Mouse (Mus musculus): ENCODE measurements around the gene Rlbp1. TPM values are rescaled to one million over a fixed set of nuclear protein-coding genes. Genes with fewer than 3 reads are reported as not detected.

The Rlbp1 gene
- total RNA-seq, 2 experiments from 2014 or later, result 16.8 to 19.0 TPM

DNA sequence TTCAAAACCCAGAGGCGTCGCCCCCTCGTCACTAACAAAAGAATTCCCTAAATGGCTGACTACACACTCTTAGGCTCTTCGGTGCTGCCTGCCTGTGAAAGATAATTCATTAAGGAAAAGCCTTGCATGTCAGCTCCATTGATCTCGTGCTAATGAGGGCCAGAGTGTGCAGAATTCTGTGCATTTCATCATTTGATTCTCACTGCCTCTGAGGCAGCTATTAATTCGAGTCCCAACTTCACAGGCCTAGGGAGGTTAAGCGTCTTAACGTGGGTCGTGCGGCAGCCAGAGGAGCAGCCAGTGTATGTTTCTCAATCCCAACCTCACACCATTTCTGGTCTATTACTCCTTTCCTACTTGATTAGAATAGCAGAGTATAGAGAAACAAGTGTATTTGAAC lies 55.7 kb downstream of the Rlbp1 start:
- DNase-seq (ENCODE audit: low spot score in 2 of 2), result no peak

DNA sequence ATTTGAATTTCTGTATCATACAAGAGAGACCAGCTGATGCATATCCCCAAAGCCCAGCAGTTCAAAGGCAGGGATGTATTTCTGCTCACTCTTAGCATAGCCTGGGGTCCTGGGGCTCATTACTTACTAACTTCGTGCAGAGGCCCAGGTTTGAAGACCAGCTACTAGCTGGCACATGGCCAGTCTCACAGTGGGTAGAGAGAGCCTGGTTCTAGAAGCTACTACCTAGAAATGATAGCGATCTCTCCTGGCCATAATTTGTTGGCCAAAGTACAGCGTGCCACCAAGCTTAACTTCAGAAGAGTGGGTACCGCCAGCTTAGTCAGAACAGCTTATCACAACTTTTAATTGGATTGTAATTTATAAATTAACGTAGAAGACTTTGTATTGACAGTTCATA lies 58.1 kb downstream of the Rlbp1 start:
- DNase-seq (ENCODE audit: low spot score in 2 of 2), result no peak

Other genes starting within 250 kb of the Rlbp1 start
- gene Mfge8, start 238.0 kb downstream of the Rlbp1 start, total RNA-seq (2021), result 100 to 1,000 TPM; 136 to 141 TPM
- 10 to 100 TPM; 87.6 to 93.2 TPM for gene Abhd2, start 113.8 kb downstream of the Rlbp1 start, total RNA-seq (2021)
- 1 to 10 TPM in 1 of 2 experiments, under 1 TPM in 1; 0.71 to 1.6 TPM for gene Fanci, start 4.9 kb upstream of the Rlbp1 start, total RNA-seq (2021)
- 10 to 100 TPM; 84.1 to 90.7 TPM for gene Polg, start 79.3 kb upstream of the Rlbp1 start, total RNA-seq (2021)
- 1 to 10 TPM; 1.1 to 2.2 TPM for gene Rhcg, start 230.6 kb upstream of the Rlbp1 start, total RNA-seq (2021)